In genomic region chr15:7189678-7190454, GRCm38 (mm10) we compare ENCODE assay signal across 20 mouse cellular contexts.
DNase-seq lines count a peak whose midpoint lies in the region; ATAC-seq lines count a peak whose summit lies in the region.
"Had no signal": no experiment of that assay in that cellular context is flagged by ENCODE, and none has a peak within 500 bp of the region (broad histone marks: within the 10 kb centered on the region; RNA-seq: fewer than 3 reads in every experiment).

No protein-coding gene starts in this region.

- H3K4me1 ChIP-seq in liver, embryonic 11.5 days (replicated peaks; ENCODE audit: control insufficient read depth, insufficient read depth, low read length) = no peaks in the 10 kb centered on the region
- no peaks in the 10 kb centered on the region for H3K4me1 ChIP-seq in liver, embryonic 12.5 days
- H3K4me1 ChIP-seq in heart, embryonic 11.5 days (ENCODE audit: control insufficient read depth, insufficient read depth, low read length) = peaks cover 10% of the 10 kb centered on the region
- H3K4me1 ChIP-seq: liver, embryonic 13.5 days had no signal

- H3K4me2 ChIP-seq in liver, embryonic 11.5 days = no peak overlapping the region
- no peak overlapping the region for H3K4me2 ChIP-seq in liver, embryonic 12.5 days
- H3K4me2 ChIP-seq in heart, embryonic 11.5 days = no peak overlapping the region
- H3K4me2 ChIP-seq: embryonic facial prominence, embryonic 15.5 days; hindbrain, embryonic 13.5 days; liver, embryonic 13.5 days; midbrain, embryonic 13.5 days; neural tube, embryonic 15.5 days had no signal

- WGBS in liver, embryonic 11.5 days = 87% methylated on average over 22 of the region's 22 CpGs
- 81% methylated on average over 22 of the region's 22 CpGs for WGBS in liver, embryonic 12.5 days (ENCODE audit: insufficient replicate concordance)
- WGBS in heart, embryonic 11.5 days (ENCODE audit: insufficient replicate concordance) = 64% methylated on average over 22 of the region's 22 CpGs

- H3K9me3 ChIP-seq in liver, embryonic 11.5 days (ENCODE audit: control insufficient read depth, low read length) = no peaks in the 10 kb centered on the region
- H3K9me3 ChIP-seq in liver, embryonic 12.5 days (replicated peaks) = no peaks in the 10 kb centered on the region
- no peaks in the 10 kb centered on the region for H3K9me3 ChIP-seq in heart, embryonic 11.5 days (replicated peaks; ENCODE audit: control insufficient read depth, low read length)
- H3K9me3 ChIP-seq: embryonic facial prominence, embryonic 15.5 days; forebrain, embryonic 10.5 days; hindbrain, embryonic 13.5 days; limb, embryonic 10.5 days; liver, embryonic 13.5 days; midbrain, embryonic 13.5 days; neural tube, embryonic 15.5 days had no signal

- intact Hi-C loops in heart, postnatal 25 days (cut with DNase I) = loop anchor here (10.0 kb wide), 1 partner anchor 55 kb away; no protein-coding TSS in a partner anchor

- no peak overlapping the region for H3K4me3 ChIP-seq in liver, embryonic 11.5 days (ENCODE audit: low read depth, low read length)
- H3K4me3 ChIP-seq in liver, embryonic 12.5 days = no peak overlapping the region
- no peak overlapping the region for H3K4me3 ChIP-seq in heart, embryonic 11.5 days (ENCODE audit: low read depth, low read length)
- H3K4me3 ChIP-seq: embryonic facial prominence, embryonic 15.5 days; forebrain, embryonic 10.5 days; hindbrain, embryonic 13.5 days; limb, embryonic 10.5 days; liver, embryonic 13.5 days; midbrain, embryonic 13.5 days; myocyte; neural tube, embryonic 15.5 days had no signal

- no peak for ATAC-seq in liver, embryonic 11.5 days (replicated peaks; ENCODE audit: low FRiP score)
- ATAC-seq in liver, embryonic 12.5 days = no peak
- peak; percentile 58; the same call in 1 of the 2 replicates for ATAC-seq in heart, embryonic 11.5 days (replicated peaks; ENCODE audit: insufficient number of reproducible peaks, low FRiP score, low TSS enrichment)
- ATAC-seq in CD4-positive, CD25-positive, alpha-beta regulatory T cell, adult 4 months = no peak
- ATAC-seq: midbrain, embryonic 13.5 days had no signal

- no peaks in the 10 kb centered on the region for H3K27me3 ChIP-seq in liver, embryonic 11.5 days (replicated peaks; ENCODE audit: control insufficient read depth, insufficient read depth, low read length)
- no peaks in the 10 kb centered on the region for H3K27me3 ChIP-seq in liver, embryonic 12.5 days (replicated peaks)
- no peaks in the 10 kb centered on the region for H3K27me3 ChIP-seq in heart, embryonic 11.5 days (ENCODE audit: control insufficient read depth, insufficient read depth, low read length)
- H3K27me3 ChIP-seq: embryonic facial prominence, embryonic 15.5 days; hindbrain, embryonic 13.5 days; liver, embryonic 13.5 days; midbrain, embryonic 13.5 days; neural tube, embryonic 15.5 days had no signal

- DNase-seq in liver, embryonic 11.5 days (ENCODE audit: low spot score) = peak; percentile 26
- peak; percentile 26 for DNase-seq in heart, postnatal 25 days (ENCODE audit: low spot score)
- DNase-seq in lung, postnatal 4 days = peak; percentile 45 to 64
- no peak for DNase-seq in adrenal gland, adult 18-20 months (ENCODE audit: low spot score in 2 of 2)
- DNase-seq: cerebellum, adult 9-10 months; embryo, embryonic 11 days; layer of hippocampus, postnatal 36 days; liver, embryonic 13.5 days; right cerebral cortex, postnatal 25 days; thymus, postnatal 14 days had no signal

- H3K36me3 ChIP-seq in liver, embryonic 11.5 days (ENCODE audit: control insufficient read depth, insufficient read depth, low read length) = peaks cover 9% of the 10 kb centered on the region; the same call in 1 of the 2 replicates
- H3K36me3 ChIP-seq in liver, embryonic 12.5 days = peaks cover 45% of the 10 kb centered on the region
- H3K36me3 ChIP-seq in heart, embryonic 11.5 days (ENCODE audit: control insufficient read depth, insufficient read depth, low read length) = peaks cover 8% of the 10 kb centered on the region; the same call in 1 of the 2 replicates

- H3K9ac ChIP-seq in liver, embryonic 11.5 days (ENCODE audit: low read depth, low read length) = no peak overlapping the region
- H3K9ac ChIP-seq in liver, embryonic 12.5 days = no peak overlapping the region
- no peak overlapping the region for H3K9ac ChIP-seq in heart, embryonic 11.5 days (ENCODE audit: low read depth, low read length)
- H3K9ac ChIP-seq: embryonic facial prominence, embryonic 15.5 days; hindbrain, embryonic 13.5 days; liver, embryonic 13.5 days; midbrain, embryonic 13.5 days; neural tube, embryonic 15.5 days had no signal

- H3K27ac ChIP-seq in liver, embryonic 11.5 days (ENCODE audit: low read depth, low read length) = no peak overlapping the region; the same call in 1 of the 2 replicates
- H3K27ac ChIP-seq in liver, embryonic 12.5 days = no peak overlapping the region
- H3K27ac ChIP-seq in heart, embryonic 11.5 days (ENCODE audit: low read depth, low read length) = peak overlapping the region; percentile 46
- H3K27ac ChIP-seq: embryonic facial prominence, embryonic 15.5 days; forebrain, embryonic 10.5 days; hindbrain, embryonic 13.5 days; limb, embryonic 10.5 days; liver, embryonic 13.5 days; midbrain, embryonic 13.5 days; neural tube, embryonic 15.5 days had no signal

Comparison
In these comparisons a context has a peak if more than half of its experiments do, and no peak if none do; other contexts are left out.
1. DNase-seq: peak in liver, embryonic 11.5 days (single experiment), heart, postnatal 25 days (single experiment) and lung, postnatal 4 days (2 of 2); none in adrenal gland, adult 18-20 months (0 of 2).